Mouse (Mus musculus) limb, embryonic 15.5 days (tissue): ENCODE results near the gene Epha1. TPM values are rescaled to one million over a fixed set of nuclear protein-coding genes. Genes with fewer than 3 reads are reported as not detected.

Source experiments
- polyA plus RNA-seq: library from polyadenylated mRNA; unstranded; fragments of >200 nt; fragmentation: Nextera tagmentation; extraction: Ambion mirVana; gene quantifications from 2 replicates; pipeline ENCODE4 v1.2.1, GENCODE M21; 2015

Epha1 gene
- polyA plus RNA-seq, 1 experiment from 2014 or later: 30.1 TPM

Other genes with a start within 250 kb of the Epha1 start
- gene Tas2r139, start 232.3 kb downstream of the Epha1 start, polyA plus RNA-seq: not detected in 2 replicates
- not detected in 2 replicates for gene Tas2r144, start 157.9 kb downstream of the Epha1 start, polyA plus RNA-seq
- 20.7 and 21.4 TPM in 2 replicates for gene Gstk1, start 127.3 kb downstream of the Epha1 start, polyA plus RNA-seq
- gene Tmem139, start 111.3 kb downstream of the Epha1 start, polyA plus RNA-seq: 2.0 and 2.4 TPM in 2 replicates
- gene Casp2, start 108.3 kb downstream of the Epha1 start, polyA plus RNA-seq: 47.1 and 51.2 TPM in 2 replicates
- gene Clcn1, start 86.6 kb downstream of the Epha1 start, polyA plus RNA-seq: 0.33 and 1.0 TPM in 2 replicates
- 0.15 and 0.19 TPM in 2 replicates for gene Fam131b, start 48.6 kb downstream of the Epha1 start, polyA plus RNA-seq
- gene Zyx, start 23.6 kb downstream of the Epha1 start, polyA plus RNA-seq: 107 and 138 TPM in 2 replicates
- not detected in 2 replicates for gene Tas2r143, start 27.0 kb upstream of the Epha1 start, polyA plus RNA-seq
- gene Tas2r135, start 32.2 kb upstream of the Epha1 start, polyA plus RNA-seq: not detected in 2 replicates
- 0.26 TPM in 1 of 2 replicates, not detected in the other for gene Tas2r126, start 61.3 kb upstream of the Epha1 start, polyA plus RNA-seq
- not detected in 2 replicates for gene Olfr458, start 91.9 kb upstream of the Epha1 start, polyA plus RNA-seq
- gene Olfr457, start 103.1 kb upstream of the Epha1 start, polyA plus RNA-seq: not detected in 2 replicates
- not detected in 2 replicates for gene Olfr456, start 113.9 kb upstream of the Epha1 start, polyA plus RNA-seq
- not detected in 2 replicates for gene Olfr455, start 174.3 kb upstream of the Epha1 start, polyA plus RNA-seq
- not detected in 2 replicates for gene Tcaf3, start 224.4 kb upstream of the Epha1 start, polyA plus RNA-seq